Mouse (Mus musculus) lung, postnatal 0 days (tissue): ENCODE measurements around the gene Stx18.

Experiments used
- CTCF ChIP-seq: IDR thresholded peaks from 2 replicates; pipeline ENCODE4 v1.5.1; 2016; ENCODE audit warnings: antibody characterized with exemption, mild to moderate bottlenecking
- EP300 ChIP-seq: IDR thresholded peaks from 2 replicates; pipeline ENCODE4 v1.6.1; 2016; ENCODE audit warnings: antibody characterized with exemption, mild to moderate bottlenecking, control low read depth

DNA sequence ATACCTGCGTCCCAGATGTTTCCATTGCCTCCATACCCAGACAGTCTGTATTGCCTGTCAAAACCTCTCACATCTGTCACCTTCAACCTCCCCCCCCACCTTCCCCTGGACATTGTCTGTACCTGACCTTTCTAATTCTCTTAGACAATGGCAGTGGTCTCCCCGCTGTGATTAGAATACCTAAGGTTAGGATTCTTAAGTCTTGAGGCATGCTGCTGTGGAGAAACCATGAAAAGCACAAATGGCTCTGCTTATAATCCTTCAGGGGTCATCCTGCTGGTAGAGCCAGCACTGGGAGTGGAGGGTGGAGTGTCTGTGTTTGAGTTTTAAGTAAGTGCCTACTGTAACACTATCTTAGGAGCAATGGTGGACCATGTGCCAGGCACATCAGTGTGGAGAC, 64.4 kb downstream of the Stx18 start:
- TF ChIP-seq EP300, result no peak
- TF ChIP-seq CTCF, result no peak
